ENCODE assay signal across 7 mouse cellular contexts in the genomic region with DNA sequence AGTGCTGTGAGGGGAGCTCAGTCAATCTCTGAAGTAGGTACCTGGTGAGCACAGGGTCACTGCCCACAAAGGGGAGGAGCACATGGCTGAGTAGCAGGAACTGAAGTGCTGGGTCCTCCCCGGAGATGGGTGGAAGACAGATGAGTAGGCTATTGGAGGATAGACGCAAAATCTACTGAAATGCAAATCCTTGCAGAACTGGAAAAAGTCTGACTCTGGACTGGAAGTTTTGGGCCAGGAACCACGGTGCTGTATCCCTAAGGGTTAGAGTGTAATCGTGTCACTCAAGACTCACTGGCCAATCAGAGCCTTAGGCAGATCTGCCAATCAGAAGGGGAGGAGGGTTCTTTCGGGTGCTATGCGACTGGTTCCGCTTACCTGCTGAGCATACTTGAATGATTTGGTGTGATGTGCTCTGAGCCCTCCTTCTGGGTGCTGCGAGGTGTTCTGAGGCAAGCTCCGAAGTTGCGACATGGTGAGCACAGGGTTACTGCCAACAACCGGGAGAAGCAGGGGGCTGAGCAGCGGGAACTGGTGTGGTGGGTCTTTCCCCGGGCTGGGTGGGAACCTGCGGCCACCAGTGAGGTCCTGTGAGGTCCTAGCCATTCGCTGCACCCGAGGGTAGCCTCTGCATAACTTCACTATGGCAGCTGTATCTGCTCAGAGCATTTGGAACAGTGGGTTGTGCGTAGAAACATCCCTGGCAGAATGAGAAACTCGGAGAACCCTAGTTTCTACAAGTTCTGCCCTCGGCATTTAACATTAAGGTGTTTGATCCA.
DNase-seq lines count a peak whose midpoint lies in the region; TF ChIP-seq lines count a peak whose summit lies in the region.

No protein-coding gene starts in this region.

- peak; percentile 41 for DNase-seq in adrenal gland, postnatal 25 days
- peak; percentile 91 for DNase-seq in embryo, embryonic 10.5 days (ENCODE audit: low spot score)
- DNase-seq in gonadal fat pad, adult 2 months (ENCODE audit: low read depth): peak; percentile 62
- peak; percentile 69 for DNase-seq in kidney, adult 18-20 months
- DNase-seq in left cerebral cortex, postnatal 4 days: peak; percentile 64
- DNase-seq in midbrain, embryonic 10.5 days (ENCODE audit: low spot score): peak; percentile 75

- no peaks in the 10 kb centered on the region for H3K9me3 ChIP-seq in midbrain, embryonic 10.5 days (replicated peaks)

- H3K36me3 ChIP-seq in midbrain, embryonic 10.5 days: no peaks in the 10 kb centered on the region
- 0 out of 2 replicates have a peak, but pooled peaks cover 1% of the 10 kb centered on the region for H3K36me3 ChIP-seq in small intestine, adult 2 months (ENCODE audit: control insufficient read depth, insufficient read depth, low read length)

- peaks cover 6% of the 10 kb centered on the region for H3K4me1 ChIP-seq in midbrain, embryonic 10.5 days
- peaks cover 4% of the 10 kb centered on the region; the same call in 1 of the 2 replicates for H3K4me1 ChIP-seq in small intestine, adult 2 months (ENCODE audit: control insufficient read depth, insufficient read depth, insufficient read length, low read length)

- H3K27me3 ChIP-seq in midbrain, embryonic 10.5 days (ENCODE audit: low read depth, poor library complexity, severe bottlenecking): no peaks in the 10 kb centered on the region
- no peaks in the 10 kb centered on the region for H3K27me3 ChIP-seq in small intestine, adult 2 months (ENCODE audit: control insufficient read depth, insufficient read depth, low read length)

- TF ChIP-seq CTCF in small intestine, adult 2 months (IDR thresholded peaks at IDR 0.05; ENCODE audit: extremely low read depth, insufficient read length, insufficient replicate concordance, low read depth, low read length): no peak

- peak overlapping the region; percentile 75 for H3K4me3 ChIP-seq in midbrain, embryonic 10.5 days
- peak overlapping the region; percentile 67 for H3K4me3 ChIP-seq in small intestine, adult 2 months (ENCODE audit: low read depth, low read length)

- H3K27ac ChIP-seq in midbrain, embryonic 10.5 days (replicated peaks): peak overlapping the region; percentile 79
- H3K27ac ChIP-seq in small intestine, adult 2 months (ENCODE audit: insufficient read depth, low read depth, low read length): no peak overlapping the region

- intact Hi-C loops in left cerebral cortex, postnatal 4 days (cut with DNase I): no loop called here

- WGBS in midbrain, embryonic 10.5 days: 5% methylated on average over 19 of the region's 19 CpGs
- WGBS in small intestine, adult 2 months: 2% methylated on average over 19 of the region's 19 CpGs

- TF ChIP-seq POLR2A in small intestine, adult 2 months (IDR thresholded peaks at IDR 0.05; ENCODE audit: low read depth, low read length): no peak

Comparison
In these comparisons a context has a peak if more than half of its experiments do, and no peak if none do; other contexts are left out.
1. DNase-seq: peak in every context shown above with its lines; median percentile 91 in embryo, embryonic 10.5 days; 75 in midbrain, embryonic 10.5 days; 69 in kidney, adult 18-20 months; 64 in left cerebral cortex, postnatal 4 days; 62 in gonadal fat pad, adult 2 months; 41 in adrenal gland, postnatal 25 days.